Mouse (Mus musculus): ENCODE data around the gene Dtd2.

DNA sequence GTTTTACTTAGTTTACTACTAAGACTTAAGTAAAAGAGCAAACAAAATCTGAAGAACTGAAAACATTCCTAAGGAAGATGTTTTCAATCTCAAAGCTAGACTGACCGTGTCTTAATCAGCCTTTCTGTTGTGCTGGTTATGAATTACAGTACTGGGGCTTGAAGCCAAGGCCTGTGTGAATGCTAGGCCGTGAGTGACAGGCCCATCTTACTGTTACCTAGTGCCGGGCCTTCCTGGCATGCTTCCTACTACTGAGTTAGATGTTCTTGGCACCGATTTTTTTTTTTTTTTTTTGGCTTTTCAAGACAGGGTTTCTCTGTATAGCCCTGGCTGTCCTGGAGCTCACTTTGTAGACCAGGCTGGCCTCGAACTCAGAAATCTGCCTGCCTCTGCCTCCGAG, 48.7 kb downstream of the Dtd2 start:
- no peak for TF ChIP-seq CTCF (IDR thresholded peaks at IDR 0.05; ENCODE audit: control insufficient read depth, insufficient read depth, low read length)
- TF ChIP-seq POLR2A (IDR thresholded peaks at IDR 0.05; ENCODE audit: borderline replicate concordance, control insufficient read depth, low read depth, low read length): no peak
